Mouse (Mus musculus) cerebellum, postnatal 25 days (tissue): ENCODE measurements around the gene Cul4a.
A peak's percentile ranks its signal among the peaks of the same experiment; 100 is the strongest.
"Not testable (repeated sequence)": the region's sequence is repeated elsewhere in the genome, so short reads cannot be mapped to it uniquely, and the experiment has no call there.

Experiments
- DNase-seq, 2 experiments: peaks; one replicate each; pipeline ENCODE4 v3.0.0; 2021; ENCODE audit warnings: mixed read lengths in 2 of 2

The Cul4a gene

GRCm38 (mm10) chr8:13105087-13105881, at the start of gene Cul4a, which contains the start of gene Pcid2:
Gene Cul4a, plus strand, starts transcription at chr8:13105621.
Gene Pcid2, minus strand, starts transcription at chr8:13105459.
- peak; percentile 95 to 98 for DNase-seq

- DNase-seq = no peak
Measured at GRCm38 (mm10) chr8:13057351-13057750, 48.1 kb upstream of the Cul4a start.

GRCm38 (mm10) chr8:13060441-13061150, 44.8 kb upstream of the Cul4a start, which contains the start of gene Proz:
Gene Proz, plus strand, starts transcription at chr8:13060914.
- DNase-seq = no peak

- no peak for DNase-seq
Measured at GRCm38 (mm10) chr8:13063112-13063511, 42.3 kb upstream of the Cul4a start.

GRCm38 (mm10) chr8:13073255-13073654, 32.2 kb upstream of the Cul4a start:
- no peak for DNase-seq

GRCm38 (mm10) chr8:13075044-13075443, 30.4 kb upstream of the Cul4a start:
- no peak for DNase-seq

- not testable (repeated sequence) for DNase-seq
Measured at GRCm38 (mm10) chr8:13075579-13075978, 29.8 kb upstream of the Cul4a start.

GRCm38 (mm10) chr8:13077542-13077941, 27.9 kb upstream of the Cul4a start:
- DNase-seq = no peak

GRCm38 (mm10) chr8:13104691-13105086, 732 bp upstream of the Cul4a start:
- peak; percentile 95 to 96 for DNase-seq

- peak in 1 of 2 experiments; percentile 77 for DNase-seq
Measured at GRCm38 (mm10) chr8:13105908-13106551, 609 bp downstream of the Cul4a start.

- DNase-seq = no peak
Measured at GRCm38 (mm10) chr8:13107990-13108638, 2.7 kb downstream of the Cul4a start.

GRCm38 (mm10) chr8:13108967-13109366, 3.5 kb downstream of the Cul4a start:
- DNase-seq = no peak

GRCm38 (mm10) chr8:13109416-13109960, 4.1 kb downstream of the Cul4a start:
- DNase-seq = no peak

- DNase-seq = no peak
Measured at GRCm38 (mm10) chr8:13111917-13112316, 6.5 kb downstream of the Cul4a start.

GRCm38 (mm10) chr8:13113232-13113631, 7.8 kb downstream of the Cul4a start:
- no peak for DNase-seq

GRCm38 (mm10) chr8:13117096-13117495, 11.7 kb downstream of the Cul4a start:
- peak in 1 of 2 experiments; percentile 39 for DNase-seq

- DNase-seq = no peak
Measured at GRCm38 (mm10) chr8:13118516-13118915, 13.1 kb downstream of the Cul4a start.

GRCm38 (mm10) chr8:13120882-13121665, 15.7 kb downstream of the Cul4a start:
- no peak for DNase-seq

- DNase-seq = no peak
Measured at GRCm38 (mm10) chr8:13122887-13123421, 17.5 kb downstream of the Cul4a start.

GRCm38 (mm10) chr8:13124897-13125296, 19.5 kb downstream of the Cul4a start:
- no peak for DNase-seq

- DNase-seq = peak; percentile 56 to 81
Measured at GRCm38 (mm10) chr8:13132220-13132619, 26.8 kb downstream of the Cul4a start.
